Mouse (Mus musculus) olfactory bulb, adult 2 months (tissue): ENCODE measurements at regions not wholly inside any gene's neighbourhood (a gene's known extent, or its start where the extent isn't known, plus 50 kb on each side); places are given as distances from the start of the nearest gene placed in this dataset.

Source experiments
- CTCF ChIP-seq: fragments of 200-500 bp; IDR thresholded peaks from 2 replicates; pipeline ENCODE4 v1.5.1; 2012; ENCODE audit warnings: low read depth, mild to moderate bottlenecking, low read length, moderate library complexity; ENCODE audit not compliant: insufficient read depth
- POLR2A ChIP-seq: fragments of 200-500 bp; IDR thresholded peaks from 2 replicates; pipeline ENCODE4 v1.6.1; 2012; ENCODE audit warnings: mild to moderate bottlenecking, low read depth, low read length, moderate library complexity; ENCODE audit not compliant: insufficient read depth

DNA sequence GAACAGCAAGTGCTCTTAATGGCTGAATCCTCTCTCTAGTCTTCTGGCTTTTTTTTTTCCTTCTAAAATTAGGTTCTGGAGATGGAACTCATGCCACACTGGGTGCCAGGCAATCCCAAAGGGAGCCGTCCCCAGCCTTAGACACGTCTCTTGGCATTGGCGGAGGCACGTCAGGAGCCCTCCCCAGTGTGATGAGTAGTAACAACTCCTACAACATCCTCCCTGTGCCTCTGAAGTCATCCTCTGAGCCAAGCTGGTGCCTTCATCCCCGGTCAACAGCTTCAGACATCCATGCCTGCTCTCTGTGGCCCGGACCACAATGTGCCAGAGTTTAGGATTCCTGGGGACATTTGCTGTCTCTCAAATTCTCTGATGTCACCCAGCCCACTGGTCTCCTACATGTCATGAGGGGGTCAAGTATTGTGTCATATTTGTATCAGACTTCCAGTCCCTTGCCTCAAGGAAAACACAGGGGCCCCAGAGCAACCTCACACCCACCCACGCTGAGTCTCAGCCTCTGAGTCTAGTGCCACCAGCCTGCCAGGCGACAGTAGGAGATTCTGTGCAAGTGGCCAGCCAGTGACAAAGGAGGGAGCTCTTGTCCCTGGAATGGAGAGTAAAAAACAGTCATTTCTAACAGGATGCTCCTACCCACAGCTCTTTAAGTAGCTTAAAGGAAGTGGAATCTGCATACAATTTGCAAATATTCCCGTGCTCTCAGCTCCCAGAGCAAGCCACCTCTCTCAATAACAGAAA lies 144.5 kb upstream of the Kcnab2 start:
- no peak for TF ChIP-seq CTCF
- no peak for TF ChIP-seq POLR2A
